Mouse (Mus musculus) natural killer cell, adult 2 months (primary cell): ENCODE results near the gene Ovol2.
A peak's percentile ranks its signal among the peaks of the same experiment; 100 is the strongest.

ENCODE experiments used
- DNase-seq, 2 experiments: peaks; one replicate each; pipeline ENCODE4 v3.0.0; 2022; ENCODE audit warnings: low spot score in 2 of 2

The Ovol2 gene

GRCm38 (mm10) chr2:144268446-144269305 lies 63.3 kb downstream of the Ovol2 start:
- no peak for DNase-seq

- DNase-seq: peak; percentile 70 to 75
These were observed 64.3 kb downstream of the Ovol2 start for GRCm38 (mm10) chr2:144267731-144268015.

- no peak for DNase-seq
These were observed 64.8 kb downstream of the Ovol2 start for GRCm38 (mm10) chr2:144267004-144267730.

- peak in 1 of 2 experiments; percentile 34 for DNase-seq
These were observed 65.8 kb downstream of the Ovol2 start for GRCm38 (mm10) chr2:144265916-144266683.

- DNase-seq: no peak
These were observed 66.8 kb downstream of the Ovol2 start for GRCm38 (mm10) chr2:144265120-144265488.

- DNase-seq: no peak
These were observed 67.4 kb downstream of the Ovol2 start for GRCm38 (mm10) chr2:144264398-144265119.

- DNase-seq: no peak
These were observed 69.1 kb downstream of the Ovol2 start for GRCm38 (mm10) chr2:144262837-144263236.
